Comparison of ENCODE assay signal across 24 mouse cellular contexts in the genomic region with DNA sequence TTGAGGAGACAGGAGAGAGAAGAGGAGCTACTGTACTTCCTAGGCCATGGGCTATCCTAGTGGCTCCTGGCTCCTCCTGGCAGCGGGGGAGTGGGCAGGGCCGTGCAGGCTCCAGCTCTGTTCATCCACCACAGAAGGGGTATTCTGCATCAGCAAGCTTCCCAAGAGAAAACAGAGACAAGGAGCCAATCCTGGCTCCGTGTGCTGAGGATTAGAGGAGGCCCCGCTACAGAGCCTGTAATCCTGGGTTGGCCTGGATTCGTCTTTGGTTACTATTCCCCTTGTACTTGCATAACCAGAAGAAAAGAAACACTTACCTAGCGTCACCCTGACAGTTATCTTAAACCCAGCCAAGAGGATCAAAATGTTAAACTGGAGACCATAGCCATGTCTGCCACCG.
DNase-seq lines count a peak whose midpoint lies in the region; ATAC-seq and TF ChIP-seq lines count a peak whose summit lies in the region.
"Had no signal": no experiment of that assay in that cellular context is flagged by ENCODE, and none has a peak within 500 bp of the region (broad histone marks: within the 10 kb centered on the region; RNA-seq: fewer than 3 reads in every experiment).

No protein-coding gene starts in this region.

- ATAC-seq in liver, embryonic 15.5 days (ENCODE audit: insufficient read depth), result no peak
- no peak for ATAC-seq in liver, postnatal 0 days
- no peak for ATAC-seq in heart, embryonic 16.5 days (replicated peaks; ENCODE audit: extremely low read depth, insufficient read depth, low FRiP score)
- ATAC-seq: forebrain, embryonic 14.5 days; lung, postnatal 0 days had no signal

- H3K27me3 ChIP-seq in heart, embryonic 10.5 days (ENCODE audit: insufficient read depth, poor library complexity, severe bottlenecking), result no peaks in the 10 kb centered on the region
- no peaks in the 10 kb centered on the region for H3K27me3 ChIP-seq in liver, embryonic 15.5 days
- no peaks in the 10 kb centered on the region for H3K27me3 ChIP-seq in liver, postnatal 0 days (ENCODE audit: insufficient read depth, low read length)
- H3K27me3 ChIP-seq in heart, embryonic 16.5 days (ENCODE audit: control insufficient read depth, insufficient read depth, low read length), result no peaks in the 10 kb centered on the region
- H3K27me3 ChIP-seq: CH12.LX; embryonic facial prominence, embryonic 15.5 days; hindbrain, embryonic 12.5 days had no signal

- H3K36me3 ChIP-seq in heart, embryonic 10.5 days, result no peaks in the 10 kb centered on the region
- no peaks in the 10 kb centered on the region for H3K36me3 ChIP-seq in liver, embryonic 15.5 days (replicated peaks)
- H3K36me3 ChIP-seq in liver, postnatal 0 days (replicated peaks; ENCODE audit: insufficient read depth, low read length), result no peaks in the 10 kb centered on the region
- H3K36me3 ChIP-seq in heart, embryonic 16.5 days (ENCODE audit: control insufficient read depth, insufficient read depth), result no peaks in the 10 kb centered on the region
- H3K36me3 ChIP-seq: embryonic facial prominence, embryonic 15.5 days; G1E; hindbrain, embryonic 12.5 days; limb, embryonic 12.5 days had no signal

- no peaks in the 10 kb centered on the region for H3K9me3 ChIP-seq in heart, embryonic 10.5 days
- no peaks in the 10 kb centered on the region for H3K9me3 ChIP-seq in liver, embryonic 15.5 days (replicated peaks)
- no peaks in the 10 kb centered on the region for H3K9me3 ChIP-seq in liver, postnatal 0 days (ENCODE audit: low read length)
- H3K9me3 ChIP-seq in heart, embryonic 16.5 days (replicated peaks; ENCODE audit: control insufficient read depth, low read length), result no peaks in the 10 kb centered on the region
- H3K9me3 ChIP-seq: embryonic facial prominence, embryonic 15.5 days; G1E; hindbrain, embryonic 12.5 days; limb, embryonic 12.5 days had no signal

- peaks cover 83% of the 10 kb centered on the region for H3K4me1 ChIP-seq in heart, embryonic 10.5 days
- peaks cover 29% of the 10 kb centered on the region for H3K4me1 ChIP-seq in liver, embryonic 15.5 days (replicated peaks)
- peaks cover 14% of the 10 kb centered on the region for H3K4me1 ChIP-seq in liver, postnatal 0 days (ENCODE audit: insufficient read depth)
- H3K4me1 ChIP-seq in heart, embryonic 16.5 days (ENCODE audit: control insufficient read depth, insufficient read depth, low read length), result peaks cover 72% of the 10 kb centered on the region

- H3K4me2 ChIP-seq in liver, embryonic 15.5 days, result no peak overlapping the region
- H3K4me2 ChIP-seq in liver, postnatal 0 days (ENCODE audit: low read depth, low read length), result no peak overlapping the region
- H3K4me2 ChIP-seq in heart, embryonic 16.5 days (ENCODE audit: low read depth, low read length), result no peak overlapping the region
- H3K4me2 ChIP-seq: embryonic facial prominence, embryonic 15.5 days; hindbrain, embryonic 12.5 days; limb, embryonic 12.5 days had no signal

- no peak for TF ChIP-seq EP300 in liver, postnatal 0 days (IDR thresholded peaks at IDR 0.05; ENCODE audit: low read depth)

- H3K27ac ChIP-seq in heart, embryonic 10.5 days, result peak overlapping the region; percentile 77
- 0 out of 2 replicates have a peak overlapping the region, but pooled peaks have one; percentile 14 for H3K27ac ChIP-seq in liver, embryonic 15.5 days (replicated peaks)
- H3K27ac ChIP-seq in liver, postnatal 0 days (ENCODE audit: low read depth), result no peak overlapping the region
- H3K27ac ChIP-seq in heart, embryonic 16.5 days (ENCODE audit: low read length), result peak overlapping the region; percentile 72
- H3K27ac ChIP-seq: embryonic facial prominence, embryonic 15.5 days; hindbrain, embryonic 12.5 days; limb, embryonic 12.5 days; macrophage had no signal

- TF ChIP-seq CTCF in liver, postnatal 0 days (IDR thresholded peaks at IDR 0.05; ENCODE audit: low read depth), result no peak

- no peak overlapping the region for H3K9ac ChIP-seq in liver, embryonic 15.5 days
- H3K9ac ChIP-seq in liver, postnatal 0 days (replicated peaks), result no peak overlapping the region
- no peak overlapping the region; the same call in none of the 2 replicates for H3K9ac ChIP-seq in heart, embryonic 16.5 days (ENCODE audit: low read length)
- H3K9ac ChIP-seq: embryonic facial prominence, embryonic 15.5 days; hindbrain, embryonic 12.5 days; limb, embryonic 12.5 days had no signal

- DNase-seq in heart, embryonic 10.5 days (ENCODE audit: low spot score), result no peak
- no peak for DNase-seq in heart, postnatal 14 days
- no peak for DNase-seq in liver, postnatal 0 days
- no peak for DNase-seq in left cerebral cortex, postnatal 14 days (ENCODE audit: low spot score in 2 of 2)
- no peak for DNase-seq in urinary bladder, postnatal 4 days (ENCODE audit: low spot score in 2 of 2)
- DNase-seq: adrenal gland, adult 8-10 months; B cell, adult 2 months; cerebellum, adult 2 months; cerebellum, postnatal 25 days; embryo, embryonic 11 days; gastrocnemius, postnatal 10 days; kidney, postnatal 25 days; layer of hippocampus, postnatal 36 days; thymus, postnatal 25 days had no signal

- H3K4me3 ChIP-seq in heart, embryonic 10.5 days, result no peak overlapping the region; the same call in 1 of the 2 replicates
- H3K4me3 ChIP-seq in liver, embryonic 15.5 days (replicated peaks), result no peak overlapping the region
- no peak overlapping the region for H3K4me3 ChIP-seq in liver, postnatal 0 days (ENCODE audit: low read depth, low read length)
- no peak overlapping the region for H3K4me3 ChIP-seq in heart, embryonic 16.5 days (ENCODE audit: low read length)
- H3K4me3 ChIP-seq: embryonic facial prominence, embryonic 15.5 days; hindbrain, embryonic 12.5 days; limb, embryonic 12.5 days had no signal

- 62% methylated on average over 7 of the region's 7 CpGs for WGBS in heart, embryonic 10.5 days
- WGBS in liver, embryonic 15.5 days (ENCODE audit: insufficient replicate concordance), result 65% methylated on average over 7 of the region's 7 CpGs
- 78% methylated on average over 7 of the region's 7 CpGs for WGBS in liver, postnatal 0 days (ENCODE audit: insufficient replicate concordance)
- WGBS in heart, embryonic 16.5 days, result 50% methylated on average over 7 of the region's 7 CpGs

- intact Hi-C loops in heart, postnatal 14 days (cut with DNase I), result no loop called here
- intact Hi-C loops in left cerebral cortex, postnatal 14 days (cut with DNase I), result no loop called here
